Mouse (Mus musculus) CH12.LX (cell line): ENCODE data around the gene Actr5.

Experiments
- CTCF ChIP-seq, 2 experiments: IDR thresholded peaks in 1 of 2; conservative IDR thresholded peaks in 1 of 2; 2 replicates each; pipeline ENCODE4 v1.5.1; 2011 to 2012; ENCODE audit warnings: low read depth in 2 of 2, low read length in 2 of 2, improper control_type of control experiment in 1 of 2, inconsistent platforms in 1 of 2, mild to moderate bottlenecking in 1 of 2, moderate library complexity in 1 of 2
- EP300 ChIP-seq: IDR thresholded peaks from 2 replicates; pipeline ENCODE4 v1.6.1; 2011; ENCODE audit warnings: low read length, improper control_type of control experiment
- ETS1 ChIP-seq: conservative IDR thresholded peaks from 2 replicates; pipeline ENCODE4 v1.6.1; 2012; ENCODE audit warnings: low read depth, mild to moderate bottlenecking, inconsistent platforms, low read length, improper control_type of control experiment, moderate library complexity
- HCFC1 ChIP-seq: IDR thresholded peaks from 2 replicates; pipeline ENCODE4 v1.6.1; 2012; ENCODE audit warnings: low read depth, mild to moderate bottlenecking, inconsistent platforms, low read length, improper control_type of control experiment
- JUN ChIP-seq: IDR thresholded peaks from 2 replicates; pipeline ENCODE4 v1.6.1; 2011; ENCODE audit warnings: low read depth, mild to moderate bottlenecking, low read length, improper control_type of control experiment, moderate library complexity; ENCODE audit not compliant: insufficient read depth
- NRF1 ChIP-seq: IDR thresholded peaks from 2 replicates; pipeline ENCODE4 v1.6.1; 2014; ENCODE audit warnings: low read depth, mild to moderate bottlenecking, inconsistent platforms, low read length, improper control_type of control experiment, moderate library complexity
- POLR2A ChIP-seq: IDR thresholded peaks from 2 replicates; pipeline ENCODE4 v1.6.1; 2011; ENCODE audit warnings: low read depth, mild to moderate bottlenecking, improper control_type of control experiment, low read length
- POLR2AphosphoS2 ChIP-seq: IDR thresholded peaks from 2 replicates; pipeline ENCODE4 v1.6.1; 2011; ENCODE audit warnings: low read depth, low read length, improper control_type of control experiment
- TCF12 ChIP-seq: IDR thresholded peaks from 2 replicates; pipeline ENCODE4 v1.6.1; 2014; ENCODE audit warnings: low read depth, mild to moderate bottlenecking, inconsistent platforms, low read length, improper control_type of control experiment
- ZC3H11A ChIP-seq: IDR thresholded peaks from 2 replicates; pipeline ENCODE4 v1.6.1; 2012; ENCODE audit warnings: low read depth, mild to moderate bottlenecking, inconsistent platforms, low read length, improper control_type of control experiment

DNA sequence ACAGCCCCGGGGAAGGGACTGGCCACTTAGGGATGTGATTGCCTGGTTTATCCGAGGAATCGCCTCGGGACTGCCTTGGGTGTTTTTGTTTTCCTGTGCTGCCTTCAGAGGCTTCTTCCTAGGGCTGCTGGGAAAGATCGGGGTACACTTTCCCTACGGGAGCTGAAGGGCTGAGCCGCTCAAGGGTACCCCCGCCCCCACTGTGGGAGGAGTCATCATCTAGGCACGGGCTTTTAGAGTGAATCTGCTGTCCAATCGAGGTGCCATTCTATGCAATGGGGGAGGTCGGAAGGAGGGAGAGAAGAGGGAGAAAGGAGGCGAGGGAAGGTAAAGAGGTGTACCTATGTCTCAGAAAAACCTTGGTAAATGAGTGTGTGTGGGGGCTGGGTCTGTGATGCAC lies 8.4 kb upstream of the Actr5 start:
- TF ChIP-seq NRF1 (no peak), JUN (no peak), ZC3H11A (no peak), CTCF (conservative IDR thresholded peaks at IDR 0.05 in 1 of 2, IDR thresholded peaks at IDR 0.05 in 1 of 2; ENCODE audit: low read depth in 2 of 2, low read length in 2 of 2) (no peak), POLR2A (no peak), ETS1 (no peak), POLR2AphosphoS2 (no peak), HCFC1 (no peak), EP300 (no peak), TCF12 (no peak)
